Mouse (Mus musculus): ENCODE measurements at regions not wholly inside any gene's neighbourhood (a gene's known extent, or its start where the extent isn't known, plus 50 kb on each side); places are given as distances from the start of the nearest gene placed in this dataset.

DNA sequence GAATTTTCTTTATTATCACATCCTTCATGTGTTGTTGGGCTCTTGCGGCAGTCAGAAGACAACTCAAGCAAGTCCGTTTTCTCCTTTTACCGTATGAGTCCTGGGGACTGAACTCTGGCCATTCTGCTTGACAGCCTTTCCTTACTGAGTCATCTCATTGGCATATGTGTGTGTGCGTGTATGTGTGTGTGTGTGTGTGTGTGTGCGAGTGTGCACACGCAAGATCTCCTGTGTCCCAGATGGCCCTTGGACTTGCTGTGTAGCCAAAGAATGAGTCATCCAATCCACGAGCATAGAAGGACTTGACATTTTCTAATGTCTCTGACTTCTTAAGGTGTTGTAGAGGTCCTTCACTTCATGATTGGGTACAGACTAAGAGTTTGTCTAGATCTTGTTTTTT is 95.7 kb upstream of the Tgm3 start:
- in situ Hi-C loops (cut with MboI; ENCODE audit: low pct_ligation_motif_present, low pct_unique_long_range_greater_than_20kb, low sequenced_read_pairs) (loop anchor here (25.0 kb wide), 1 partner anchor 321 kb away; no protein-coding TSS in a partner anchor), dilution Hi-C loops (cut with MboI; ENCODE audit: extremely low pct_ligation_motif_present, extremely low pct_unique_long_range_greater_than_20kb, low sequenced_read_pairs) (no loop called here)
- no peak for DNase-seq (ENCODE audit: extremely low read depth)
- no peaks in the 10 kb centered on the region for H3K79me2 ChIP-seq (replicated peaks; ENCODE audit: control insufficient read depth, extremely low read depth, insufficient read depth, poor library complexity, severe bottlenecking)
- H3K4me2 ChIP-seq (ENCODE audit: insufficient read depth, low read depth, poor library complexity, severe bottlenecking) = no peak overlapping the region
- H3K4me1 ChIP-seq (ENCODE audit: control insufficient read depth in 1 of 2, insufficient read depth in 2 of 2) = no peaks in the 10 kb centered on the region
- H3K4me3 ChIP-seq (replicated peaks in 1 of 3; ENCODE audit: low read depth in 2 of 3, low read length in 2 of 3, poor library complexity in 1 of 3) = no peak overlapping the region
- TF ChIP-seq KAT2A (IDR thresholded peaks at IDR 0.05; ENCODE audit: insufficient replicate concordance, low read length) (no peak), ETS1 (conservative IDR thresholded peaks at IDR 0.05; ENCODE audit: low read depth, low read length) (no peak), UBTF (IDR thresholded peaks at IDR 0.05; ENCODE audit: low read depth, low read length) (no peak), ELF1 (IDR thresholded peaks at IDR 0.05; ENCODE audit: low read depth, low read length) (no peak), ZKSCAN1 (IDR thresholded peaks at IDR 0.05; ENCODE audit: borderline replicate concordance, low read depth, low read length) (no peak), JUND (conservative IDR thresholded peaks at IDR 0.05; ENCODE audit: low read depth, low read length) (no peak), MEF2A (IDR thresholded peaks at IDR 0.05; ENCODE audit: borderline replicate concordance, low read depth, low read length) (no peak), SMC3 (IDR thresholded peaks at IDR 0.05; ENCODE audit: low read depth, low read length) (no peak), BHLHE40 (IDR thresholded peaks at IDR 0.05; ENCODE audit: low read depth, low read length) (no peak), ZC3H11A (IDR thresholded peaks at IDR 0.05; ENCODE audit: low read depth, low read length) (no peak), IRF4 (IDR thresholded peaks at IDR 0.05; ENCODE audit: low read depth, low read length) (no peak), TCF12 (IDR thresholded peaks at IDR 0.05; ENCODE audit: low read depth, low read length) (no peak), USF1 (IDR thresholded peaks at IDR 0.05; ENCODE audit: low read depth, low read length) (no peak), CTCF (conservative IDR thresholded peaks at IDR 0.05 in 1 of 2, IDR thresholded peaks at IDR 0.05 in 1 of 2; ENCODE audit: low read depth in 2 of 2, low read length in 2 of 2) (no peak), E2F4 (IDR thresholded peaks at IDR 0.05; ENCODE audit: insufficient replicate concordance, low read depth, low read length) (no peak)
- no peaks in the 10 kb centered on the region for H3K36me3 ChIP-seq (replicated peaks in 1 of 2; ENCODE audit: control insufficient read depth in 1 of 2, insufficient read depth in 1 of 2, low read length in 1 of 2)
- H3K27me3 ChIP-seq (replicated peaks) = peaks cover 12% of the 10 kb centered on the region
- H3K9me3 ChIP-seq (replicated peaks; ENCODE audit: low read length) = no peaks in the 10 kb centered on the region
- no peak overlapping the region for H3K9ac ChIP-seq (ENCODE audit: insufficient read depth, low read depth)
- no peak overlapping the region for H3K27ac ChIP-seq (ENCODE audit: insufficient read depth, low read depth)

DNA sequence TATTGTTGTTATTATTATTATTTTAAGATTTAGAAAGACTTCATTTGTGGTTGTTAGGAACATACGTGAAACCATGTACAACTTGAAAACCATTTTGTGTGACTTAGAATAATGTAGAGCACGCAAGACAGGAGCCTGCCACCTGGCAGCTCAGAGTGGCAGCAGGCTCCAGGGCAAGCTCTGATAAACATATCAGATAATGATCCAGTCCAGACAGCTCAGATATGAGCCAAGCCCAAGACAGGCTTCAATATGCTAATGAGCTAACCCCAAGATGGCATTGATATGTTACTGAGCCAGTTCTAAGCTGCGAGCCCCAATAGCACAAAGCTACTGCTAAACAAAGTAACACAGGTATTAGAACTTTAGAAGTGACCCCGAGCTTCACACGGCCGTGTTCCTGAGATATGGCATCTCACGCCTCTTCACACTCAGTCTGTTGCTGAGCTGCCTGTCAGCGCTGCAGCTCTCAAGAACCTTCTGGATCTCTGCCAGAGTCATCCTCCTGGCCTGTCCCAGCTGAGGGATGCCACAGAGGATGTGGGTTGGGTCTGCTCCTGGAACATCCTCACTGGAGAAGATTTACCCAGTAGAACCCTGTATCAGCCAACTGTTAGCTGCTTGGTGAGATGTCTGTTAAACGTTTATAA is 93.9 kb upstream of the Tgm3 start:
- H3K9me3 ChIP-seq (replicated peaks; ENCODE audit: low read length) = peaks cover 4% of the 10 kb centered on the region
- in situ Hi-C loops (cut with MboI; ENCODE audit: low pct_ligation_motif_present, low pct_unique_long_range_greater_than_20kb, low sequenced_read_pairs) = loop anchor here (25.0 kb wide), 1 partner anchor 319 kb away; no protein-coding TSS in a partner anchor
- no peak overlapping the region for H3K9ac ChIP-seq (ENCODE audit: insufficient read depth, low read depth)
- no peaks in the 10 kb centered on the region for H3K79me2 ChIP-seq (replicated peaks; ENCODE audit: control insufficient read depth, extremely low read depth, insufficient read depth, poor library complexity, severe bottlenecking)
- DNase-seq (ENCODE audit: extremely low read depth) = no peak
- TF ChIP-seq CHD1 (IDR thresholded peaks at IDR 0.05; ENCODE audit: low read depth, low read length) (no peak), MAZ (IDR thresholded peaks at IDR 0.05; ENCODE audit: low read depth, low read length) (no peak), MAX (IDR thresholded peaks at IDR 0.05; ENCODE audit: low read length) (no peak), MYC (IDR thresholded peaks at IDR 0.05; ENCODE audit: low read depth, low read length) (no peak), ETS1 (conservative IDR thresholded peaks at IDR 0.05; ENCODE audit: low read depth, low read length) (no peak), EP300 (IDR thresholded peaks at IDR 0.05; ENCODE audit: low read length) (no peak), TCF12 (IDR thresholded peaks at IDR 0.05; ENCODE audit: low read depth, low read length) (no peak), PAX5 (IDR thresholded peaks at IDR 0.05; ENCODE audit: low read length) (no peak), POLR2AphosphoS2 (IDR thresholded peaks at IDR 0.05; ENCODE audit: low read depth, low read length) (no peak), NELFE (IDR thresholded peaks at IDR 0.05; ENCODE audit: low read depth, low read length) (no peak), ZMIZ1 (IDR thresholded peaks at IDR 0.05; ENCODE audit: low read depth, low read length) (no peak), MEF2A (IDR thresholded peaks at IDR 0.05; ENCODE audit: borderline replicate concordance, low read depth, low read length) (no peak), SIN3A (IDR thresholded peaks at IDR 0.05; ENCODE audit: low read length) (no peak), SMC3 (IDR thresholded peaks at IDR 0.05; ENCODE audit: low read depth, low read length) (no peak), CTCF (conservative IDR thresholded peaks at IDR 0.05 in 1 of 2, IDR thresholded peaks at IDR 0.05 in 1 of 2; ENCODE audit: low read depth in 2 of 2, low read length in 2 of 2) (no peak), USF2 (conservative IDR thresholded peaks at IDR 0.05; ENCODE audit: low read depth, low read length) (no peak)
- dilution Hi-C loops (cut with MboI; ENCODE audit: extremely low pct_ligation_motif_present, extremely low pct_unique_long_range_greater_than_20kb, low sequenced_read_pairs) = no loop called here
- peaks cover 11% of the 10 kb centered on the region for H3K27me3 ChIP-seq (replicated peaks)
- no peaks in the 10 kb centered on the region for H3K36me3 ChIP-seq (replicated peaks in 1 of 2; ENCODE audit: control insufficient read depth in 1 of 2, insufficient read depth in 1 of 2, low read length in 1 of 2)
- no peaks in the 10 kb centered on the region for H3K4me1 ChIP-seq (ENCODE audit: control insufficient read depth in 1 of 2, insufficient read depth in 2 of 2)
- no peak overlapping the region for H3K27ac ChIP-seq (ENCODE audit: insufficient read depth, low read depth)
- no peak overlapping the region for H3K4me3 ChIP-seq (replicated peaks in 1 of 3; ENCODE audit: low read depth in 2 of 3, low read length in 2 of 3, poor library complexity in 1 of 3)
- H3K4me2 ChIP-seq (ENCODE audit: insufficient read depth, low read depth, poor library complexity, severe bottlenecking) = no peak overlapping the region
